Mouse (Mus musculus) cerebellum, adult 9-11 months (tissue): ENCODE data around the gene Clock.

Source experiments
- DNase-seq: peaks from one replicate; pipeline ENCODE4 v3.0.0; 2022

Gene Clock

DNA sequence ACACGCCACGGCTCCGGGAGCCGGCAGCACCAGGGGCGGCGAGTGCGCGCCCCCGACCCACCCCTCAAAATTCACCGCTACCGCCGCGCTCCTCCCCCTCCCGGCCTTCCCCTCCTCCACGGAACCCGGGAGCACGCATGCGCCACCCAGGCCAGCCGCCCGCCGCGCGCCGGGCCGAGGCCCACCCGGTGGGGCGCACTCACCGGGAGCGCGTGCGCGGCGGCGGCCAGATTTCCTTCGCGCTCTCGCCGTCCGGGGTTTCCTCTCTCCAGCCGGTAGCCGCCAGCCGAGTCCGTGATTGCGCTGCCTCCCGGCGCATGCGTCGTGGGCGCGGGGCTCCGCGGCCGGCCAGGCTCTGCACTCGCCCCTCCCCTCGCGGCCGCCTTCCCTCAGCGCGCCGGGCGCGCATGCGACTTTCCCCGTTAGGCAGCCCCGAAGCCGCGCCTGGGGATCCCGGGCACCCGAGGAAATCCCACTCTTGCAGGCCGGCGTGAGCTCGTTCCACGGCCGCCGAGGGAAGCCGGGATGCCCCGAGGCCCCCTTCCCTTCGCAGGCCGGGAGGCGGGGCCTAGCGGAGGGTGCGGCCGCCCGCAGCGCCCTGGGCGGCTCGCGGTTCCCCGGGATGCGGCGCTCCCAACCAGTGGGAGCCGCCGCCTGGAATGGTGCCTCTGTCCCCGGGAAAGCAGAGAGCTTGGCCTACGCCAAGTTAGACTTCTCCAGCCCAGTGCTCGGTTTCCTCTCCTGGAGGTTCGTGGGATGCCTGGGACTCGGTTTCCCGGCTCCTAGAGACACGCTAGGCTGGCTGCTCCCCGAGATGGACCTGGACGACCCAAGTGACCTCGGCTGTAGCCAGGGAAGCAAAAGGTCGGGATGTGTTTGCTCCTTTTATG is at the start of gene Clock:
Gene Clock, minus strand, starts transcription at position 341 of the 890 bp plus-strand sequence.
- peak; percentile 93 for DNase-seq

DNA sequence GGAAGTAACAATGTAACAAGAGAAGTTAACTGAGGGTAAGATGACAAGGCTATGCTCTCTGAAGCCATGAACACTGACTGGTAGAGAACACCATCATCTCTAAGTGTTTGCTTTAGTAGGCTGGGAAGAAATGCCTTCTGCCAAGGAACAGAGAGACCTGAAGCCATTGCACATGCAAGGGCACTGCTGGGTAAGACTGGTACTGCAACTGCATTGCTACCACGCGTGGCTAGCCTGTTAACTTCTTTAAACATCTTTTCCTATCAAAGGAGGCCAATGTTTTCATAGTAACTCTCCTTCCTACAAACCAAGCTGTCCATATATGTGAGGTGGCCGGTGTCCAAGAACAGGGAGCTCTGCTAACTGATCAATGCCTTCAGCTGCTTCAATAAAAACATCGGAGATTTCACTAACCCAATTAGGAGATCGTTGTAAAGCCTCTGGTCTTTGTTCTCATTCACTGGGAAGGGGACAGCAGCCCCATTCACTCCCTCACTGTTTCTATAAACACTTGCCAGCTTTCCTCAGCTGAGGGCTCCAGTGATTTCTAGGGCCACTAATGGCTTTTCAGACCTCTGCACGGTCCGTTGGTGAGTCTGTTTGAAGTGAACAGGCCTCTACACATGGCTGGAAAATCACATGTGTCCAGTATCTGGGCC is 47.5 kb upstream of the Clock start:
- no peak for DNase-seq

GRCm38 (mm10) chr5:76351537-76351936 is 46.9 kb upstream of the Clock start:
- DNase-seq, result no peak

GRCm38 (mm10) chr5:76346137-76346536 is 41.5 kb upstream of the Clock start:
- no peak for DNase-seq

DNA sequence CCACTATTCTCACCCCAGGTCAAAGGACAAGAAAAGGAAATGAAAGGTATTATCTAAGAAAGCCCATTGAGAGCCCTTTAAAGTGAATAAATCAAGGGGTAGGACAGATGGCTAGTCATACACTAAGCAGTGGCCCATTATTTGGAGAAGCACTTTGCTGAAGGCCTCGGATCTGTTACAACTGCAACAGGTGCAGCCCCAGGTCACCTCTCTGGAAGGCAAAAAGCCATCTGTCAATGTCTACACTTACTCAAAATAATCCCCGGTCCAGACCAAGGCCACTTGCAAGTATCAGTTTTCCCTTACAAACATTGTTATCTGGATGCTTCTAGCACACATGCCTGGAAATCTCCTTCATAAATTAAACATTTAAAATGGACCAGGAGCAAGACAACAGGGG is 36.3 kb upstream of the Clock start:
- DNase-seq, result no peak

DNA sequence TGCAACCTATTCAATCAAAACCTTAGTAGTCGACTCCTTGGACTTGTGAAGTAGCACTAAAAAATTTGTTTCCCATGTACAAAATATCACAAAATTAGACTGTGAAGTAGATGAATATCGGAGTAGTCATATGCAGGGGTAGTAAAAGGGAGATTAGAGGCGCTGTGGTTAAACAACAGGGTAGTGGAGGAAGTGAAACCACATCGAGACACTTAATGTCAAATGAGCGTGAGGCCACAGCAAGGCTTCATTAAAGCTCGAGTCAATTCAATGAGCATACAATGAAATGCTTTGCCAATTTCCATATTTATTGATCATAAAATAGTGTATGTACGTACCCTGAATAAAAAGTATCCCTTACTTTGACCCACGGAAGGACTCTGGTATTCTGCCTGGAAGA is 32.5 kb upstream of the Clock start:
- no peak for DNase-seq

DNA sequence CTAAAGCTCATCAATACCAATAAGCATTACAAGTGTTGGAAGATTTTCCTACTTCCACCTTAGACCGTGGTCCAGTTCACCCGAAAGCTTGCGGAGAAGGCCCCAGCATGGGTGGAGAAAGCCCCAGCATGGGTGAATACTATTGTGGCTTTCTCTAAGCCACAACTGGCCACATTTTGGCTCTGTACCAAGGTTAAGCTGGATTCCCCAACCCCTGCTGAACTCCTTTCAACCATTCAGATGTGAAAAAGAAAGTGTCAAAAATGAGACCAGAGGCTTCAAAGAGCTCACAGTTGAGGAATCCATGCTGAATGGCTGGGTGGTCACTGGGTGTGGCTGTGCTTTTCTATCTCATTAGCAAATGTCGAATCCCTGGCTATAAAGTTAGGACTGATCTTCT is 29.2 kb upstream of the Clock start:
- no peak for DNase-seq

GRCm38 (mm10) chr5:76330953-76331352 is 26.4 kb upstream of the Clock start, which contains the start of gene Pdcl2:
Gene Pdcl2 (minus strand): TSS chr5:76331156.
- DNase-seq, result no peak

- no peak for DNase-seq
Measured at GRCm38 (mm10) chr5:76327296-76327695, 22.7 kb upstream of the Clock start.

- DNase-seq, result no peak
Measured at GRCm38 (mm10) chr5:76325113-76325512, 20.5 kb upstream of the Clock start.

DNA sequence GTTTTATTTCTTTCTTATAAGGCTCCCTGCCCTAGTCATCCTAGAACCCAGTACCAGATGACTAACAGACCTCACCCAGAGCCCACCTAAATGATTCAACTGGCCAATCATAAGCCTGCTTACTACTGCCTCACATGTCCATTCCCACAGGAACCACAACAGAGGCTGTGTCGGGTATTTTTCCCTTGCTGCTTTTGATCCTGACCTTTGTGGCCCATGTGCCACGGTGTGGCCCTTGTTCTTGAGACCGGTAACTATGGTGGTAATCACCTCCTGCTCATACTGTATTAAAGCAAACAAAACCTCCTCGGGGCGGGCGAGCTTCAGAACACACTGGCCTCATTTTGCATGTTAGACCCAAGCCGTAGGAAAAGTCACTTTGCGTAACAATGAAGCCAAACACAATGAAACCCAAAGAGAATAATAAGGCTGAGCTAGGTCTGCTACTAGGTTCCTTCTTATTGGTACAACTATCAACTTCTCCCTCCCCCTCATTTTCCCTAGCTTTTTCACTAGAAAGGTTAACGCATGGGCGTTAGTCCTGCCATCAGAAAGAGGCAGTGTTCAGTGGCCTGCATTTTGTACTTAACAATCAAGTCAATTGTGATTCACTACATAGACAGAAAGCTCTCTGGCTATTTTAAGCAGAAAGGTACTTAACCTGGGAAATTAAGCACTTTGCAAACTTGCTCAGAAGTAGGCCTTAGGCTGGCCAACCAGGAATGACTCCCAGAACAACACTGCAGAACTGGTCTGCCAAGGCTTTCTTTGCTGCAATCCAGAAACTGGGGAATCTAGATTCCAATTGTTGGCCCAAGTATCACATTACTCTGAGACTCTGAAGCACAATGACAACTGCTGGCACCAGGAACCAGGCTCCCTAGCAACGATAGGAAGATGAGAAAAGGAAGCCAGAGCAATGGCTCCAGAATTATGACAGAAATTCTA is 16.9 kb upstream of the Clock start:
- DNase-seq, result no peak

GRCm38 (mm10) chr5:76308206-76308605 is 3.6 kb upstream of the Clock start:
- no peak for DNase-seq

DNA sequence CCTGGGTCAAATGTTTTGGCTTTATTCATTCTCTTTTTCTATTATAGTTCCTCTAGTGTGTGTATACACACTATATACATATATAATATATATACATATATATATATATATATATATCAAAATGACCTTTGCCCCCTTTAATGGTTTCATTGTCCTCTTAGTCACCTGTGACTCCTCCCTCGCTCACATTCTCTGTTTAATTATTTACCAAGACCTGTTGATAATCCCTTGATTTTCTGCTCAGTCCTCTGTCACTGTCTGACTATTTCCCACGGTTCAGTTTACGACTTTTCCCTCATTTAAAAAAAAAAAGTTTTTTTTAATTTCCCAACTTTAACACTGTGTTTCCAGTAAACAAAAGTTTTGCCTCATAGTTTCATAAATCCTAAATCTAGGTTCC is 1.7 kb upstream of the Clock start:
- DNase-seq, result no peak

DNA sequence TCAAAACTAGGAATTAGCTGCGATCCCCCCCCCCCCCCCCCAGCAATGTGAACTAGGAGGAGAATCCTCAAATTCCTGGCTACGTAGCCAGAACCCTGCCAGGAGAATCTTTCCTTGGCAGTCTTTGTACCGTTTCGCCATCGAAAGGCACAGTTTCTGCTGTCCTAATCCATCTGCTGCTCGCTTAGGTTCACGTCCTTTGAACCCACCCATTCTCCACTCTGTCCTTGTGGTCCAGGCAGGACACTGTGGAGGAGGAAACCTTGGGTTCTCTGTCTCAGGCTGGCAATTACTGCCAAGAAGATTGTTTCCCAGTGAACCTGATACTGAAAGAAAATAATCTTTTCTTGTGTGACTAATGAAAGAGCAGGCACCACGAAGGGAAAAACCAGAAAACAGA is 1.0 kb upstream of the Clock start:
- DNase-seq, result peak; percentile 30

- peak; percentile 85 for DNase-seq
Measured at GRCm38 (mm10) chr5:76303745-76304451, 694 bp downstream of the Clock start.

DNA sequence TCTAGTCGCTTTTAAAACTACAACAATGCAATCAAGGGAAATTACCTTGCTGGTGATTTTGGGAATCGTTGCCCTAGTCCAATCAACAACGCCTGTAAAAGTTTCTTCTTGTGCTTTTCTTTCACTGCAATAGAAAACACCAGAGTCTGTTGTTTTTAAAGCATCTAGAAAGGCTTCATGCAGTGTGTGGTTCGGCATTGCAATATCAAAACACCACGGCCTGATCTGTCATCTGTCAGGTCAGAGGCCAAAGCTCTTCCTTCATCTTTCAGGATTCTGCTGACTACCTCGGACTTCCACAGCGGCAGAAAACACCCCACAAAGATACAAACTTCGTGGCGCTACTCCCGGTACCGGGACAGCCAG is 1.2 kb downstream of the Clock start:
- no peak for DNase-seq

GRCm38 (mm10) chr5:76302009-76302408 is 2.6 kb downstream of the Clock start:
- DNase-seq, result no peak

DNA sequence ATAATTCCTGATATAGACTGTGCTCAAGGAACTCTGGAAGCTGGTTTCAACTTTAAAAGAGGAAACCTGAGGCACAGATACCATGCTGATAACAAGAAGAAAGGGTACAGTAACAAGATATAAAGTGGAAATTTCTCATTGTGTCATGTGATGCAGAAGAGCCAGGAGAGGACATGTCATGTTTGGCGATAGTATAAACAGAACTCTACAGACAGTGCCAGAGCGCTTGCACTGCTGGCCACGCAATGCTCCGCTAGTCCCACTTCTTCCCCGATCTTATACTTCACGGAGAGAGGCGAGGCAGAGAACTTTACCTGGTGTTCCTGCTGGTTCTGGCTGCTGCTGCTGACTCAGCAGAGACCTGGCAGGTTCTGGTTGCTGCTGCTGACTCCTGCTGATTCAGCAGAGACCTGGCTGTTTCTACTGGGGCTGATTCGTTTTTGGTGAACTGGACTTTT is 15.3 kb downstream of the Clock start:
- DNase-seq, result no peak

- no peak for DNase-seq
Measured at GRCm38 (mm10) chr5:76288256-76288655, 16.3 kb downstream of the Clock start.

- DNase-seq, result no peak
Measured at GRCm38 (mm10) chr5:76287062-76287461, 17.5 kb downstream of the Clock start.

DNA sequence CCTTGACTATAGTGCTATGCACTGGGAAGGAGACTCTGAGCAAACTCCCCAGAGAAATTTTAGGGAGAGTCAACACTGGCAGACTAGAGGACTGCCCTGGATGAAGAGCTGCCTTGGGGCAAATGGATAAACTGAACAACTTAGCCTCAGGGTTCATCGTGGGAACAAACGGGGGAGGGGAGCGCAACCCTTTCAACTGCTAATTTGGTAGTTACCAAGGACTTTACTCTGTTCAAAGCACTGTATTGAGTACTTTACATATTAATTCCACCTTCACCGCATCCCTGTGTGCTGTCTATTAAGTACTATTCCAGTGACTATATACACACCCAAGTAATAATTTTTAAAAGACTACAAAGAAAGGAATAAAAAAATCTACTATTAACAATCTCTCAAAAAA is 18.9 kb downstream of the Clock start:
- DNase-seq, result no peak

GRCm38 (mm10) chr5:76283890-76284289 is 20.7 kb downstream of the Clock start:
- DNase-seq, result no peak
